Mouse (Mus musculus): ENCODE results near the gene Blmh.

Gene Blmh

DNA sequence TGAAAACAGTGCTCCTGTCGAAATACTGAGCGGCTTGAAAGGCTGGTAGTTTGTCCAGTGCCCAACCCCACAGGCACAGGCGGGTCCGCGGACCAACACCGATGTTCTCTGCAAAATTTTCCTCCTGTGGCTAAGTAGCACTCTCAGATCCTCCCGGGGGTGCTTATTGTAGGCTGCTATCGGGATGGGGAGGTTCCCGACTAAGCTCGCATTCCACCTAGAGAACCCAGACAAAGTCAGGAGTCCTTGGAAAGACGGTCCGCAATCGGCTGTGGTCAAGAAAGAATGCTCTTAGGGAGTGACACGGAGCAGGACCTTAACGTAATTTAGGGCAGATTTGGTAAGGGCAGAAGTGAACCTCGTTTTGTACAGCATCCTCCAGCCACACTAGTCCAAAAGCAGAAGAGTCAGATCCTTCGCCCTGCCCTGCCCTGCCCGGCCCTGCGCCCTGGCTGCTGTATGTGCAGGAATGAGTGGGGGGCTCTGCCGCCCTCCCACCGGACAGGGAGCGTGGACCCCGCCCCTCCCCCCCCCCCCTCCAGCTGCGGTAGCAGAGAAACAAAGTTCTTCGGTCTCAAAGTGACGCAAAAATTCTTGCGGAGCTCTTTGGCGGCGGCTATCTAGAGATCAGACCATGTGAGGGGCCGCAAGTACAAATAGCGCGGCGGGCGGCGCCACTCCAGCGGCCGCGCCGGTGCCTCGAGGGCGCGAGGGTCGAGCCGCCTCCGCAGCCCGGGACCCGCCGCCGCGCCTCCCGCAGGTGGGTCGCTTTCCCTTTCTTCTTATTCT lies 73.5 kb downstream of the Blmh start, which contains the start of gene Slc6a4:
Slc6a4 (plus strand) TSS at position 688 of the 789 bp plus-strand sequence.
- no peak for DNase-seq (ENCODE audit: low spot score in 2 of 2)

DNA sequence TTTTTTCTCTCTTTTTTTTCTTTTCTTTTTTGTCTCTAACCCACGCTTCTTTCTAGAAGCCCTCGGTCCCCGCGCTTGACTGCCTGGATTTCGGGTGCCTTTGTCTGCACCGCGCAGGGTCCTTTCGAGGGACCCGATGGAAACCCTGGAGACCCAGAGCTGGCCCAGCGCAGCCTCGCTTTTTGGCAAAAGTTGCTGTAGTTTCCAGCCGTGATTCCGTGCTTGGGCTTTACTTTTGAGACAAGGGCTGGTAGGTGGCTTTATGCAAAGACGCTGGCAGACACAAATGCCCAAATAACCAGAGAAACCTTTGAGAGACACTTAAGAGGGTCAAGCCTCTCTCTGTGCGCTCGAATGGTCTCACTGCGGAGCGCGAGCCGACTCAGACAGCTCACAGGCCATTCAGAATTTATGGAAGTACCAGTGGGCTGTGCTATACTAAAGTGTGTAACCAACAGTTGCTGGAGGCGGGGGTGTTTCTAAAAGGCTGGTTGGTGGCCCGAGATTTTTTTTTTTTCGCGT lies 74.2 kb downstream of the Blmh start:
- DNase-seq (ENCODE audit: low spot score in 2 of 2) = no peak

DNA sequence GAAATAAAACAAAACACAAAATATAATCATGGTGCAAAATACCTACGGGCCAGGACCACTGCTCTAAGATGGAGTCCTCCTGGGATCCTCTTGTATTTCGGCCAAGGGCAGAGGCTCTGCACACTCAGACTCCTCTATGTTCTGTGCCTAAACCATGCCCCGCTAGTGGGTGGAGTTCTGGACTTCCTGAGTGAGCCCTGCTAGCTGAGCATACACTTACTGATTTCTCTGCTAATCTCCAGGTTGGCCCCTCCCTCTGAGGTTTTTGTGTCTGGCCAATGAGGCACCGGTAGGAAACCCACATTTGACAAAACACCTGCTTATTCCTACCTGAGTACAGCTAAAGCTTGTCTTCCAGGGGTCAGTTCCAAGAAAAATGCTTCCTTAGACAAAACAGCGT lies 76.1 kb downstream of the Blmh start:
- no peak for DNase-seq (ENCODE audit: low spot score in 2 of 2)

DNA sequence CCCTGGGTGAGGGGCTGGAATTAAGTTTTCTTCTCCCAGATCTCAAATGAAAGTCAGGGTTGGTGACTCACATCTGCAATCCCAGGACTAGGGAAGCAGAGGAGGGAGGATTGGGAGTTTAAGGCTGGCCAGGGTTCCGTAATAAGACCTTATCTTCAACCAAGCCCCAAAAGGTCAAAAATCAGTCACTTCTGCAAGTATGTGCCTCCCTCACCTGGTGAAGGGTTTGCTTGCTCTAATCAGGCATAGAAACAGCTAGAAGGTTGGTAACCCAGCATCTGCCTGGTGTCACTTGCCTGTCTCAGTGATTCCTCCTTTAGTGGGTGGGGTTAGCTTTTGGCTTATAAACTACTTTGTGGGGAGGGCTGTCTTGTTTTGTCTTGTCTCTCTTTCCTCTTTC lies 77.8 kb downstream of the Blmh start:
- no peak for DNase-seq (ENCODE audit: low spot score in 2 of 2)

DNA sequence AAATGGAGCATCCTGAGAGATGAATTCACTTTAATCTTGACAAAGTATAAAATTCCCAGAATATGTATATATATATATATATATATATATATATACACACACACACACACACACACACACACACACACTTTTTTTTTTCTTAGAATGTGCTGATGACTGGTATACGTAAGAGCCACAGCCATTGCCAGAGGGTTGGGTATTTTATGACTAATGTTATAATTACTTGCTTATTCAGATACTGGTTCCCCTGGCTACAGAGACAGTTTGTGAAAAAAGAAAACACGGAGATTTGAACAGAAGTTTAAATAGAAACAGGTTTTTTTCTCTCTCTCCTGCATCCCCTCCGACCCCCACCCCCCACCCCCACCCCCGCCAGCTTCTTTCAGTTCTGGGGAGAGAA lies 81.3 kb downstream of the Blmh start:
- no peak for DNase-seq (ENCODE audit: low spot score in 2 of 2)

DNA sequence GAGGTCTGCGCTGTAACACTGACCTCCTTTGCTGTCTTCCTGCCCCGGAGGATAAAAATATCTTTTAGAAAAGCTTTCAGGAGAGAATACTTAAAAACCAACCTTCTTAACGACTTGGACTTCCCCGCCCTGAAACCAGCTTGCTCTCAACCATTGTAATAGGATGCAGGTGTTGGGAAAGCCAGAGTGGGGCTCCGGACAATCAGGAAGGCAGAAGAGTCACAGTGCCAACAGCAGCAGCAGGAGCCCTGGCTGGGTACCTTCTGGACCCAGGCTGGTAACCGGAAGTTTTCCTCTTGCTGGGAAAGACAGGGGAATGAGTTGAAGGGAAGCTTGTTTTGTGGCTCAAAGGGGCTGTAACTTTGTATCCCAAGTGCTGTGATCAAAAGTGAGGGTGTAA lies 82.0 kb downstream of the Blmh start:
- DNase-seq (ENCODE audit: low spot score in 2 of 2) = no peak

DNA sequence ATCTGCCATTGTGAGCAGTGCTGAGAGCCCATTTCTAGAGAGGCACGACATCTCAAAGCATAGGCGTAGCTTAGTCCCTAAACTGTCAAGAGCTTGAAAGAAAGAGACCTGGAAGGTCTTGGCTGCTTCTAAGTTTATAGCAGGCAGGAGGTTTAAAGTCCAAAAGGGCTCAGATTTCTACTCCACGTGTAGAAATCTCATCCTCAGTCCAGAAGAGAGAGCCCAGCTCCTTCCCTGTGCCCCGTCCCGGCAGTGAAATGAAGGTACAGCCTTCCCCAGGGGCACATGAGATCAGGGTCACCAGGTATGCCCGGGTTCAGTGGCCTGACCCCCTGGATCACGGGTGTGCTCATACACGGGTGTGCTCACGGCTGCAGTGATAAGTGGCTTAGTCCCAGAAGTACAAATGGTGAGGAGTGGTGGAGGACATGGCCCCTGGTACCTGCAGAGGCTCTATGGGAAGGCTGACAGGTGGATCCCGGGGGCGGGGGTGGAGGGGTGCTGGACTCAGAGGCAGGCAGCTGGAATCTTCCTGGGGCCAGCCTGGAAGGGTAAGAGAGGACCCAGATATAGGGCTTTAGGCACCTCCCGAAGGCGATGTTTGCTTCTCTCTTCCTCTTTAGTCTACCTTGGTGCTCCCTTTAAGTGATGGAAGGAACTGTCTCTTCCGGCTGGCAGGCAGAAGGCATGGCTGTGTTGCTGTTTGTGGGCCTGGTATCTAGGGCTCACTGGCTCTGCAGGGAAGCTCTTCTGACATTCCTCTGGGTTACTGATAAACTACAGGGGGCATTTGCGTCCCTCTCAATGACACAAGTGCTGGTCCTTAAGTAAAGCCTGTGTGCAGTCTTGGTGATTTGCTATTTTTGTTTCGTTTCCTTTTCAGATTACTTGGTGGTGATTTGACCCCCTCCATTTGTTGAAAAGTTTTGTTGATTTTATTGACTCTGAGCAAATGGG lies 84.7 kb downstream of the Blmh start:
- DNase-seq (ENCODE audit: low spot score in 2 of 2) = no peak

DNA sequence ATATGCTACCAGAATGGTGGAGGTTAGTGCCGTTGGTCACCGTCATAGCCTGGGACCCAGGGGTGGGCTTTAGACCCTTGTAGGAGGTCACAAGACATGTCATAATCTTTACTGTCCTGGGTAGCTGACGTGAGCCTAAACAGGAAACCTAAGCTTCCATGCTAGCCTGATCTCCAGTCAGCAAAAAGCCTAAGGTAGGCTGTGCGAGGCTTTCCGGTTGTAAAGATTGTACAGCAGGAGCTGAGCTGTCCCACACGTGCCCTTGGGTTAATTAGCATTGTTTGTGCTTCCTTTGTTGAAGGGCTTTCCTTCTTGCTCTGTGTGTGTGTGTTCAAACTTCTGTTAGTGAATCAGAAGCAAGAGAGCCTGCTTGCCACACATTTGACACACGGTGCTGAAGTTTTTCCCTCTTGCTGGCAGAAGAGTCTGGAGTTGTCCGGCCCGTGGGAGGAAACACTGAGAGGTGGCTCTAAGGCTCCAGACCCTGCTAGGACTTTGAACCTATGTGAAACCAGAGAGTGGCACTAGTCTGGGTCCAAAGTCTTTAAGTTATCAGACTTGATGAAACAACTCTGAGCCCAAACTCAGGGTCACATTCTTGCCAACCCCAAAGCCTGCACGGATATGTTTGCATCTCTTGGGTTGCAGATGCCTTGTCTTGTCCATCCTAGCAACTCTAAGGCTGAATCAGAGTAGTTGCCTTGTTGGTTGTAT lies 86.3 kb downstream of the Blmh start:
- DNase-seq (ENCODE audit: low spot score in 2 of 2) = no peak

DNA sequence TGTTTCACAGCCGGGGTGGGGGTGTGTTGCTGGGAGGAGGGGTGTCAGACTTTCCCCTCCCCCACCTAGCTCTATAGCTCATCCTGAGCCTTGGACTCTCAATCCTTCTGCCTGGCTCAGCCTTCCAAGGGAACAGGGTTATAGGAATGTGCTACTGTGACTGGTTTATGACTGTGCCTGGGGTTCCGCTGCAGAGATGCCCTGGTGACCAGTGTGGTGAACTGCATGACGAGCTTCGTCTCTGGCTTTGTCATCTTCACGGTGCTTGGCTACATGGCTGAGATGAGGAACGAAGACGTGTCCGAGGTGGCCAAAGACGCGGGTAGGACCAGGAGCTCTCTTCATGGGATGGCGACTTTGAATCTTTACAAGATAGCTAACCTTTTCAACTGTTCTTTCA lies 93.4 kb downstream of the Blmh start:
- no peak for DNase-seq (ENCODE audit: low spot score in 2 of 2)

DNA sequence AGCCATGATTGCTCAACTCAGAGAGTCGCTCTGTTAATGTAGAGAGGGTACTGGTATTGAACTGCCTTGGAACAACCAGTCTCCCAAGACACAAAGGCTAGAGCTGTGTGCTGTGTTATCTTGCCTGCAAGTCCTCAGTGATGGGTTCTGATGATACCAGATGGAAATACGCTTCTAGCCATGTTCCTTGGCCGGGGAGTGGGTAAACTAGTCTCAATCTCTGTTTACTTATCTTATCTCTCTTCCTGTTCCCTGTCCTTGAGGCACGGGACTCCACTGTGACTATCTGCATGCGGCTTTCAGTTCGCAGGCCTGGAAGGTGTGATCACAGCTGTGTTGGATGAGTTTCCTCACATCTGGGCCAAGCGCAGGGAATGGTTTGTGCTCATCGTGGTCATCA lies 94.9 kb downstream of the Blmh start:
- no peak for DNase-seq (ENCODE audit: low spot score in 2 of 2)

DNA sequence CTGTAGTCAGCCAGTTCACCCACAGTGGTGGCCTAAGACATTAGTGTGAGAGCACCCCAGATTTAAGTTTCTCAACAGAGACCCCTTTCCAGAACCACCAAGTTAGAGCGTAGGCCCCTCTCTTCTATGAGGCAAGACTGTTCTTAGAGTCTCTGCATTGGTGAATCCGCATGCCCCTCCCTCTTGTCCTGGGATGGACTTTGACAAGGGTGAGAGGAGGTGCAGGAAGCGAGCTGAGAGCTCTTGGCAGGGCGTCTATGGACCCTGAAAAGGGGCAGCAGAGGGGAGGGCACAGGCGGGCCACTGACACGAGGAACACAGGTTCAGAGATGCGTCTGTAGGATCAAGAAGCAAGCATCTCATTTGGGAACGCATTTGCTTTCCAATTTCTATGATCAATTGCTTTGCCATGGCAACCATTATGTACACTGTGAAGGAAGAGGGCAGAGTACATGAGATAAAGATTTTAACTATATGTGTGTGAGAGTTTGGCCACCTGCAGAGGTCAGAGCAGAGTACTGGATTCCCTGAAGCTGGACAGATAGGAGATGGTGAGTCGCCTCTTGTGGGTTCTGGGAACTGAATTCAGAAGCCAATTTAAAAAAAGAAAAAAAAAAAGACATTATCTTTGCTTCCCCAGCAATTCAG lies 97.3 kb downstream of the Blmh start:
- no peak for DNase-seq (ENCODE audit: low spot score in 2 of 2)

DNA sequence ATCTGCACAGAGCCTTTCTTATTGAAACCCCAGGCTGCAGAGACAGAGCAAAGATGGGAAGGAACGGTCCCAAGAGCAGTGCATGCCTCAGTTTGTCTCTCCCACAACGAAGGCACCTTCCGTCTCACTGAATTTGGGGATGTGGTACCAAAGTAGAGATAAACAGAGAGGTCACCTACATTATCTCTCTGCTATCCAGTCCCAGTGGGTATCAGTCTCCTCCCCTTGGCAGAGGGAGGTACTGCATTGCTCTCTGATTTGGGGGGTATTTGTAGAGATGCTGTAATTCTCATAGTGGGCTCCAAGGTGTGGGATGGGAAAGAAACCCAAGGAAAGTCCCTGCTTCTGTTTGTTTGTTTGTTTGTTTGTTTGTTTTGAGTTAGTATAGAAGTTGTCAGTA lies 102.0 kb downstream of the Blmh start:
- no peak for DNase-seq (ENCODE audit: low spot score in 2 of 2)

DNA sequence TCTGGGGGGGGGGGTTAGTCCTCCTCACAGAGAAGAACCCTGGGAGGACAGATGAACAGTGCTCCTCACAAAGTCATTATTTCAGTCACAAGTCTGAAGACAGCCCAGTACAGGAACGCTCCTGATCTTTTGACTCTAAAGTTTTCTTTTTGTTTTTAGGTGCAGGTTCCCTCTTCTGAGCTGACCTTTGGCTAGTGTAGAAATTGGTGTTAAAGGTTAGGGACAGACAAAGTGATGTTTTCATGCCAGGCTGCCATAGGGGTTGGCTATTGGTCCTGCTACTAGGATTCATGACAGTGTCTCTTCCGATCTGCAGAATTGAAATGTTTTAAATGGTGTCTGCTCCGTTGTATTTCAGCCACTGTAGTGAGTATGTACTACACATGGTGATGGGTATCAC lies 103.5 kb downstream of the Blmh start:
- no peak for DNase-seq (ENCODE audit: low spot score in 2 of 2)

DNA sequence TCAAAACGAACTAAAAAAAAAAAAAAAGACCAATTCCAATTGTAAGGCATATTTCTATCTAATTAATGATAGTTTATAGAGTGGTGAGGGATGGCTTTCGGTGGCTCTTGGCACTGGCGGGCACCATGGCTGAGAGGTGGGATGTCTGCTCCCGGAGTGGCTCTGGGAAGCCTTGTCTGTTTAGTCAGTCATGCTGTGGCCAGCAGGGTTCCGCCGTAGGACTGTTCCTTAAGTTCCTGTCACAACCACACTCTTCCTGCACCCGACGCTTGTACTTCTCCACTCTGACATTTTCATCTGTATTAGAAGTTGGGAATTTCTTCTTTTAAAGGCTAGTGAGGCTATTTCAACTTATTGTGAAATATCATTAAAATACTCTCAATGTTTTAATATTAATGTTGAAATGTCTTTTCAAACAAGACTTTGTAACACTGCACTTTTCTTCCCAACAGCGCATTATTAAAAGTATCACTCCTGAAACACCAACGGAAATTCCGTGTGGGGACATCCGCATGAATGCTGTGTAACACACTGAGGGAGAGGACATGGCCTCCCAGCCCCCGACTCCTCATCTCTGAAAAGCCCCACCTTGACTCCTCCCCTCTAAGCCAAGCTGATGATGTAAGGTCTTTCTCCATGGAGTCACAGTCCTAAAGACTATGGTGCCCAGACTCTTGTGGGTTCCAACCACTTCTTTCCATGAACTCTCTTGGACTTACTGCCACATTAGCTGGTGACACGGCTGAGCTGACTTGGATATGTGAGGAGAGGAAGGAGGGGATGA lies 106.7 kb downstream of the Blmh start:
- no peak for DNase-seq (ENCODE audit: low spot score in 2 of 2)
